Mouse (Mus musculus): ENCODE data around the gene Pbsn.

DNA sequence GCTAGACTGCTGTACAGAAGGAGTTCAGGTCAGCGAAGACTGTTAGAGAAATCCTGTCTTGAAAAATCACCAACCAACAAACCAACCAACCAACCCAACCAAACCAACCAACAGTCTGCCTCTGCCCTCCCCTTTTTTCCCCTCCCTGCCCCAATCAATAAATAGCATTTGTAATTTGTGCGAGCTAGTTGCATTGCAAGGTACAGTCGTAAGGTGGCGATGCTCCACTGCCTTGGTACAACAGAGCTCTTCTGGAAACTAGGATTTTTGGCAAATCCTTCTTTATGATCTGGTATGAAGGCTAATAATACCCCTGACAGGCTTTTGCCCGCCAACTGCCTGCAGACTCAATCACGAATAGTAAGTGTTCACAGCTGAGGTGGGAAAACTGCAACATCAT lies 41.4 kb downstream of the Pbsn start:
- no peak for TF ChIP-seq TAL1 (IDR thresholded peaks at IDR 0.05; ENCODE audit: low read length)
- TF ChIP-seq GATA1 (IDR thresholded peaks at IDR 0.05; ENCODE audit: low read length): no peak

All from erythroblast, embryonic 14.5 days (primary cell).